Mouse (Mus musculus): ENCODE measurements at regions not wholly inside any gene's neighbourhood (a gene's known extent, or its start where the extent isn't known, plus 50 kb on each side); places are given as distances from the start of the nearest gene placed in this dataset.

DNA sequence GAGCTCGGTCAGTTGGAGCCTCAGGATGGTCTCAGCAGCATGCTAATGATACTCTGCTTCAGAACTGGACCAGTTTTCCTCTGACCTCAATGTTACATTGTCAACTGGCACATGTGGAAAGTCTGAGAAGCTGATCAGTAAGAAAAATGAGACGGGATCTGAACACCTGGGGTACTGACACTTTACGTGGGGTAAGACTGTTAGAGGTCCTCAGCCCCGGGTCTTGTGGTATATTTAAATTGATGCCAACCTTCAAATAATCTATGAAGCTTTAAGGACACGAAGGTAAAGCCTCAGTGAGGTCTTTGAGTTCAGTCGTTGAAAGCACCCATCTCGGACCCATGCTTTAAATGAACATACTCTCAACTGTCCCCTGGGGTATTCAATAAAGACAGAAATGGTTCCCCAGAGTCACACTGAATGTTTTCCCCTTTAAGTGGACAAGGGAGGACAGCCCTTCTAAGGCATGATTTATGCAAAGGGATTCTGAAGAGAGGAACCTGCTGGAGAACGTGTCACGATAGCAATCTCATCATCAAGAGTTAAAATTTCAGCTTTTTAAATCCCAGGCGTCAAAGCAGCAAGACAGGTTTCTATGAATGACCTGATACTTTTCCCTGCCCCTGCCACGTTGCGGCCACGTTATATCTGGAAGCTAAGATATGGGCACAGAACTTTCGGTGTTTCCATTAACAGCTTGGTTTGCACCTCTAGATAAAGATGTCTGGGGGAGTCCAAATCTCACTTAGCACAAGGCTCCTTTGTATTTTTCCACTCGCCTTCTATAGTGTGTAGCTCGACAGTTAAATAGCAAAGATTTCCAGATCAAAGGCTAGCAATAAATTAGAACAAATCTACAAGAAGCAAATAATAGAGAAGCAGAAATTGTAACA, 76.7 kb upstream of the Atp2b1 start:
- peak; percentile 78 for ATAC-seq
- 48% methylated on average over 16 of the region's 16 CpGs for WGBS (ENCODE audit: insufficient replicate concordance)
- H3K9ac ChIP-seq, result no peak overlapping the region

DNA sequence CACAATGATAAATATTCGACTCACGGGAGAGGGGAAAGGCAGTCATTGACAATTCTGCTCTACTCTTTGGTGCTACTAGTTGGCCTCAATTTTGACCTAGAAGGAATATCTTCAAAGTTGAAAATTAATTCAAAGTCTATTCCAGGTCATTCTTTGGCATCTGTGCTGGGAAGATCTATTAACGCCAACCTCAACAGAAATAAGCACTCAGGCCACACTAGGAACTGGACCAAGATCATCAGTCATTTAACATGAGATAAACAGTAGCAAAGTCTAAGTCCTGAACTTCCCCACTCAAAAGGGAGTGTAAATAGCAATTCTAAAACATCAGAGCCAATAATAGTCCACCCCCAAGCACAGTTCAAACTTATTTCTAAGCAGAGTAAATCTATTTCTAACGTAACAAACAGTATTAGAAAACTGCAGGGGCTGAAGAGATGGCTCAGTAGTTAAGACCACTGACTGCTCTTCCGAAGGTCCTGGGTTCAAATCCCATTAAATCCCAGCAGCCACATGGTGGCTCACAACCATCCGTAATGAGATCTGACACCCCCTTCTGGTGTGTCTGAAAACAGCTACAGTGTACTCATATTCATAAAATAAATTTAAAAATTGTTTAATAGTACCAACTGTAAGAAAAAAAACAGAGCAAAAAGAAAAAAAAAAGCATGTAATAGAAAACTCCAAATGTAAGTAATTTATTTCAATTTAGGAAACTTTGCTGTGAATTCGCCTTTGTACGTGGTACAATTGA, 75.1 kb upstream of the Atp2b1 start:
- Histone ChIP-seq H3K27ac (no peak overlapping the region), H3K9me3 (replicated peaks) (no peaks in the 10 kb centered on the region), H3K4me3 (no peak overlapping the region), H3K4me1 (peaks cover 16% of the 10 kb centered on the region), H3K9ac (no peak overlapping the region), H3K27me3 (replicated peaks) (no peaks in the 10 kb centered on the region), H3K36me3 (no peaks in the 10 kb centered on the region), H3K4me2 (no peak overlapping the region)
- WGBS (ENCODE audit: insufficient replicate concordance), result 84% methylated on average over 8 of the region's 8 CpGs
- ATAC-seq, result no peak

More for the DNA sequence above, 76.7 kb upstream of the Atp2b1 start:
- Histone ChIP-seq H3K27ac (no peak overlapping the region), H3K9me3 (replicated peaks) (no peaks in the 10 kb centered on the region), H3K4me3 (no peak overlapping the region), H3K36me3 (no peaks in the 10 kb centered on the region), H3K27me3 (replicated peaks) (no peaks in the 10 kb centered on the region), H3K4me2 (no peak overlapping the region), H3K4me1 (peaks cover 16% of the 10 kb centered on the region)

DNA sequence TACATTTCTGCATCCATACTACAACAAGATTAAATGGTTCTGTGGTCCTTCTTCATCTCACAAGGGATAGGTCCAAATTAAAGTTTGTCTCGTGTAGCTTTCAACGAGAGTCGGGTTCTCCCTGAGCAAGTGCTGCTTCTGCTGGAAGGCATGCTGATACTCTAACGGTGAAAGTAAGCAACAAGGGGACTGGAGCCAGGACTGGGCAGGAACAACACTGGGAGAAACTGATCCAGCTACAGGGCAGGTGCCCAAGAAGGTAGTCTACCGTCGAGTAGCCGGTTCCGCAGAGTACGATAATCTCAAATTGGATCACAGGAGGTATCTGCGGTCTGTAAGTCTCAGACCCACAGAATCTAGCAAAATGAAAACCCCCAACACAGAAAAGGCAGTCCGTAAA, 74.2 kb upstream of the Atp2b1 start:
- Histone ChIP-seq H3K36me3 (no peaks in the 10 kb centered on the region), H3K4me3 (no peak overlapping the region), H3K4me1 (peaks cover 16% of the 10 kb centered on the region), H3K9me3 (replicated peaks) (no peaks in the 10 kb centered on the region), H3K27ac (no peak overlapping the region), H3K4me2 (no peak overlapping the region), H3K27me3 (replicated peaks) (no peaks in the 10 kb centered on the region), H3K9ac (no peak overlapping the region)
- ATAC-seq, result no peak
- 87% methylated on average over 11 of the region's 11 CpGs for WGBS (ENCODE audit: insufficient replicate concordance)

DNA sequence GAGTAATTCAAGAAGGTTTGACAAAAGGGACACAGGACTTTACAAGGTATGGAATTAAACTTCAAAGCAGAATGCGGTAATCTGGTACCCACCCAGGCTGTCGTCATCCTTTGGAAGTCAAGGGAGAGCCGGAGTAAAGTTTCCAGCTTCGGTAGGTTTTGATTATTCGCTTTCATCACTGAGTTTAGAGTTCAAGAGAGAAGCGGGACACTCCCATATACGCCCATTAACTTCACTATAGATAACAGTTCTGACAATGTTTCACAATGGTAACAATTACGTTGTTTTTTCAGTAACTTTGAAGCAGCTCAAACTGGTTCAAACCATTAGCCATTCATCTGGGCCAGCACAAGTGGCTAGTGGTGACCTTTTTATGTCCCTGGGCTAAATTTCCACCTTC, 73.8 kb upstream of the Atp2b1 start:
- no peaks in the 10 kb centered on the region for H3K27me3 ChIP-seq (replicated peaks)
- 78% methylated on average over 8 of the region's 8 CpGs for WGBS (ENCODE audit: insufficient replicate concordance)
- peaks cover 16% of the 10 kb centered on the region for H3K4me1 ChIP-seq
- no peaks in the 10 kb centered on the region for H3K9me3 ChIP-seq (replicated peaks)
- no peak overlapping the region for H3K9ac ChIP-seq
- H3K4me3 ChIP-seq, result no peak overlapping the region
- no peak overlapping the region for H3K27ac ChIP-seq
- H3K36me3 ChIP-seq, result no peaks in the 10 kb centered on the region
- no peak for ATAC-seq
- H3K4me2 ChIP-seq, result no peak overlapping the region

DNA sequence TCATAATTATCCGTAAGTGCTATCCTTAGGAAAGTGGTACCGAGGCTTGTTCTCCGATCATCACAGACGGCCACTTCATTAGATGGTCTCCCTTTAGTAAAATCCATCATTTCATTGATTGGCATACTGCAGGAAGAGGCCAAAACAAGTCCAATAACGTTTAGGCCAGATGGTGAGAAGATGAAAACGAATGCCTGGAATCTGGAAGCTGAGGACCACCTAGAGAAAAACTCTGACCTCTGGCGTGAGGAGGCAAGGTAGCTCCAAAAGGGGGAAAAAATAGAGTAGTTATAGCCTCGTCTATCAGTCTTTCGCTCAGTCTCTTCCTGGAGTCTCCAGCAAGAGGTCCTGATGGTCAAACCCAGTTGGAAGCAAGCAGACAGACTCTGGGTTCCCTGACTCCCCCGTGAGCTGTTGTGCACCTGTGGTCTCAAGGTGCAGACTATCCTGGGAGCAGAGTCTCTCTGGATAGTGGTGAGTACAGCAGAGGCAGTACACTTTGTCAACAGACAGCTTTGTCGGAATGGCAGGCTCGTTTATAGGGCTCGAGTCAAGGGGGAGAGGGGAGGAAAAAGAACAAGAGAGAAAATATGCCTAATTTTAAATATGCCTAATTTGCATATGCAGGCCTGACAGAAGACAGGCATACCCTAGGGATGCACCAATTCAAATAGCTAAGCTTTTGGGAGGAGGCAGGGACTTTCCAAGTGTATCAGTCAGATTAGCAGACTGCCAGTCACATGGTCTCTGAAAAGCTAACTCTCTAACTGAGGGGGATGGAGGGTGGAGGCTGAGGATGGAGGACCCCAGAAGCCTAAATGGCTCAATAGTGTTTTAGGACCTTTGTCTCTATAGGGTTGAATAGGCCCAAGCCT, 73.0 kb upstream of the Atp2b1 start:
- Histone ChIP-seq H3K27ac (no peak overlapping the region), H3K9me3 (replicated peaks) (no peaks in the 10 kb centered on the region), H3K36me3 (no peaks in the 10 kb centered on the region), H3K27me3 (replicated peaks) (no peaks in the 10 kb centered on the region), H3K4me1 (peaks cover 16% of the 10 kb centered on the region), H3K4me3 (no peak overlapping the region), H3K9ac (no peak overlapping the region), H3K4me2 (no peak overlapping the region)
- ATAC-seq, result no peak
- WGBS (ENCODE audit: insufficient replicate concordance), result 74% methylated on average over 13 of the region's 13 CpGs

DNA sequence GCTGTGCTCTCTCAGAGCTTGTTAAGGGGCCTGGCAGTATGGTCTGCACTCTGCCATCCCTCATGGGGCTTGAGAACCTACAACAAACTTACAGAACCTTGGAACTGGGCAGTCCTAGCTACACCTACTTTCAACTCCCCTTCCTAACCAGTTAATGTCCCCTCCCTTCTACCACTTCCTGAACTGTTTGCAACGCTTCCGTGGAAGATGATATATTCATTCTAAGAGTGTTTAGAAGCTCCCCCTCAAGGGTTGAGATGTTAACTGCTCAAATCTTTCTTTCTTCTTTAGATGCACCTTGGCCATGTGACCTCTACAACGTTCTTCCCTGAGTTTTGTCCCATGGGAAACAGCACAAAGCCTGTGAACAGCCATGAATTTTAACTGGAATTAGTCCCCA, 72.3 kb upstream of the Atp2b1 start:
- H3K36me3 ChIP-seq, result no peaks in the 10 kb centered on the region
- H3K4me3 ChIP-seq, result no peak overlapping the region
- H3K27me3 ChIP-seq (replicated peaks), result no peaks in the 10 kb centered on the region
- 60% methylated on average over 3 of the region's 3 CpGs for WGBS (ENCODE audit: insufficient replicate concordance)
- H3K4me2 ChIP-seq, result no peak overlapping the region
- H3K9ac ChIP-seq, result no peak overlapping the region
- H3K27ac ChIP-seq, result no peak overlapping the region
- no peaks in the 10 kb centered on the region for H3K9me3 ChIP-seq (replicated peaks)
- H3K4me1 ChIP-seq, result peaks cover 16% of the 10 kb centered on the region
- ATAC-seq, result no peak

DNA sequence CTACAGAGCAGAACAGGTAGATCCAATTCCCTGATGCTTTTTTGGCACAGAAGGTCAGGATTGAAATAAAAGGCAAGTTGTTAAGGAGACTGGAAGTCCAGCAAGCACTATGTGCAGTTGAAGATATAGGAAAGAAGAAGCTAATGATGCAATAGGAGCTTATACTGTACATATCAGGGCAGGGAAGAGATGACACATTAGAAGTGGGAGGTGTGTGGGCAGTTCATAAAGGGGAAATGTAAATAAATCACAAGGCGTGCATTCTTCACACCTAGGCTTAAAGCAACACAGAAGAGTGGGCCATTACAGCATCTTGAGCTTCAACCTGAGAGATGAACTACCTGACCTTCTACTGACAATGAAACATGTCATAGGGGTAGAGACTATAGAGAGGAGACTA, 71.5 kb upstream of the Atp2b1 start:
- Histone ChIP-seq H3K27ac (no peak overlapping the region), H3K36me3 (no peaks in the 10 kb centered on the region), H3K27me3 (replicated peaks) (no peaks in the 10 kb centered on the region), H3K4me2 (no peak overlapping the region), H3K4me3 (no peak overlapping the region), H3K4me1 (peaks cover 13% of the 10 kb centered on the region), H3K9me3 (replicated peaks) (no peaks in the 10 kb centered on the region), H3K9ac (no peak overlapping the region)
- no peak for ATAC-seq
- 85% methylated on average over 1 of the region's 1 CpGs for WGBS (ENCODE audit: insufficient replicate concordance)

DNA sequence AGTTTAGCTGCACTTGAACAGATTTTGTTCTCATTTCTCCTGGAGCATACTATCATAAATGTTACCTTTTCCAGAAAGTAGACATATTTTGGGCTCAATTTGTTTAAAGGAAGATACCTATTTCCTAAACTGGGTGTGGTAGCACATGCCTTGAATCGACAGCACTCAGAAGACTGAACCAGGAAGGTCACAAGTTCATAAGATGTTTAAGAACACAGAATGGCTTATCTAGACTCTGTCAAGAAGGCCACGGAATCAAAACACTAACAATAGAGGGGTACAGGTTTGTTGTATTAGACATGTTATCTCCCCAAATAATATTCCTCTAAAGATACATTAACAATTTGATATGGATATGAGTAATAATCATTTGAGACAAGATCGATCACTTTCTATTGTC, 64.4 kb upstream of the Atp2b1 start:
- Histone ChIP-seq H3K27me3 (replicated peaks) (no peaks in the 10 kb centered on the region), H3K9me3 (replicated peaks) (no peaks in the 10 kb centered on the region), H3K36me3 (no peaks in the 10 kb centered on the region), H3K4me3 (no peak overlapping the region), H3K9ac (no peak overlapping the region), H3K4me2 (no peak overlapping the region), H3K27ac (no peak overlapping the region), H3K4me1 (peaks cover 4% of the 10 kb centered on the region)
- ATAC-seq, result no peak
- 66% methylated on average over 3 of the region's 3 CpGs for WGBS (ENCODE audit: insufficient replicate concordance)

DNA sequence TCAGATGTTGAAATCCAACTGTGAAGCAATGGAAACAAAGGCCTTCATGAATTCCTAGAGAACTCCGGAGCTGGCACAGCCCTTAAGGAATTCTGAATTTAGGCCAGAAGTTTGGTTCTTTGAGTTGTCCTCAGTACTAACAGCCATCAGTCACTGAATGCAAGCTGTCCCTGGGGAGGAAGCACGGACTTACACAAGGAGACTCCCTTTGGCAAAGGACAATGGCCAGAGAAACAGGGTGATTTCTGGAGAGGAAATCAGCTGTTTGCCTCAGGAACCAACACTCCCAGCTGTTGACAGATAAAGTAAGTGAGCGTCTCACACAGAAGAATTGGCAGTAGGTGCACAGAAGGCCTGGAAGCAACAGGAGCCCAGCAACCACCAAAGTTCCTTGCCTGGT, 56.8 kb upstream of the Atp2b1 start:
- 28% methylated on average over 3 of the region's 3 CpGs for WGBS (ENCODE audit: insufficient replicate concordance)
- peaks cover 30% of the 10 kb centered on the region for H3K4me1 ChIP-seq
- H3K27me3 ChIP-seq (replicated peaks), result no peaks in the 10 kb centered on the region

DNA sequence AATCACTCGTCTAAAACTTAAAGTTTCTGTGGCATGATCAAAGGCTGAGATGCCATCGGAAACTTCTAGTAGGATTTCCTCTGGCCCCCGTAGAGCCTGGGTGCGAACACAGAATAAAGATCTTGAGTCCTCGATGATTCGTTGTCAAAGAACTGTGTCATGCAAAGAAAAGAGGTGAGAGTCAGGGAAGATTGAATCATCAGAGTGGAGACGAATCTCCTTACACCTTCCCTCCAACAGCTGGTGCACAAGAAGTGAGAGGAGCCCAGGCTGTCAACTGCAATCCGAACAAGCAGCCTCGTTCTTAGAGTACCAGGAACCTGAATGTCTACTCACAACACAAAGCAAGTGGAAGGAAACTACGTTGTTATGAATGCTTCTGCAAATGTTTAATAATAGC, 52.7 kb upstream of the Atp2b1 start:
- no peak overlapping the region for H3K4me2 ChIP-seq
- H3K9me3 ChIP-seq (replicated peaks), result no peaks in the 10 kb centered on the region
- no peaks in the 10 kb centered on the region for H3K36me3 ChIP-seq
- H3K27me3 ChIP-seq (replicated peaks), result no peaks in the 10 kb centered on the region
- WGBS (ENCODE audit: insufficient replicate concordance), result 79% methylated on average over 10 of the region's 10 CpGs
- no peak overlapping the region for H3K27ac ChIP-seq
- H3K4me1 ChIP-seq, result peaks cover 44% of the 10 kb centered on the region
- H3K4me3 ChIP-seq, result no peak overlapping the region
- no peak for ATAC-seq
- no peak overlapping the region for H3K9ac ChIP-seq

More for the DNA sequence above, 56.8 kb upstream of the Atp2b1 start:
- ATAC-seq, result no peak
- H3K4me2 ChIP-seq, result no peak overlapping the region
- H3K27ac ChIP-seq, result no peak overlapping the region
- no peaks in the 10 kb centered on the region for H3K36me3 ChIP-seq
- H3K9ac ChIP-seq, result no peak overlapping the region
- H3K4me3 ChIP-seq, result no peak overlapping the region
- H3K9me3 ChIP-seq (replicated peaks), result no peaks in the 10 kb centered on the region

DNA sequence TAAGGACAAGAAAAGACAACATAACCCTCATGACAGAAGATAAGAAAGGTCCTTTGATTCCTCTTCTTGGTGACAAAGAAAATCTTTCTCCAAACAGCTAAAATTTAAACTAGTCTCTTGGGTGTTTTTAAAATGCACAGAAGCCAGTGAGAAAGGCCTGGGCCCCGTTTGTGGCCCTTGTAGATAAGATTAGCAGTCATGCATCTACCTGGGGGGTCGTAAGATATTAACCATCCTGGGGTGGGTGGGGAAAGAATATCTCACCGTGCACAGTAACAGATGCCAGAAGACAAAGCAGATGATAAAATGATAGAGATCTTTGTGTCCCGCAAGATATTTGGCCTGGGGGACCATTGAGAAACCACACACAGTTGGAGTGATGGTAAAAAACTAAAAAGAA, 51.5 kb upstream of the Atp2b1 start:
- Histone ChIP-seq H3K9me3 (replicated peaks) (no peaks in the 10 kb centered on the region), H3K4me2 (peak overlapping the region; percentile 43), H3K4me1 (peaks cover 39% of the 10 kb centered on the region), H3K4me3 (no peak overlapping the region), H3K9ac (no peak overlapping the region), H3K27me3 (replicated peaks) (no peaks in the 10 kb centered on the region), H3K36me3 (no peaks in the 10 kb centered on the region), H3K27ac (no peak overlapping the region)
- whole genome bisulfite sequencing (ENCODE audit: insufficient replicate concordance), result 16% methylated on average over 4 of the region's 4 CpGs
- ATAC-seq, result peak; percentile 82

DNA sequence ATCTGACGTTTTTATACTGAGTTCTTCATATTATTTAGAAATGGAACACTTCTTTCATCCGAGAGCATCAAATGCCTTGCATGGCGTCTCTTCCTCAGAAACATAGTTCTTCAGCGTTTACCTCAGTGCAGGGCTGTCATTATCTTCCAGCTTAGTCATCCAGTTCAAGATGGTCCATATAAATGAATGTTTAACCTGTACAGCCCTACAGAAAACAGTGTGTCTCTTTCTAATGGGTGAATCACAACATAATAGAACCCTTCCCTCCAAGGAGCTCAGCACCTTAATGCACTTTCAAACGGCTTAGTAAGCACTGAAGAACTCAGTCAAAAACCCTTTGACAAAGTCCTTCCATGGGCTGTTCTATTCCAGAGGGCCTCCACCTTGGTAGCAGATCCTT, 49.8 kb upstream of the Atp2b1 start:
- Histone ChIP-seq H3K4me2 (no peak overlapping the region), H3K4me3 (no peak overlapping the region), H3K27ac (peak overlapping the region; percentile 34; the same call in 1 of the 2 replicates), H3K27me3 (replicated peaks) (no peaks in the 10 kb centered on the region), H3K4me1 (peaks cover 39% of the 10 kb centered on the region), H3K36me3 (no peaks in the 10 kb centered on the region), H3K9me3 (replicated peaks) (no peaks in the 10 kb centered on the region), H3K9ac (no peak overlapping the region)
- no peak for ATAC-seq
- WGBS (ENCODE audit: insufficient replicate concordance), result 77% methylated on average over 5 of the region's 5 CpGs
